Mouse (Mus musculus): ENCODE results near the gene Trim10. TPM values are rescaled to one million over a fixed set of nuclear protein-coding genes. Genes with fewer than 3 reads are reported as not detected.
A peak's percentile ranks its signal among the peaks of the same experiment; 100 is the strongest.
"Not testable (repeated sequence)": the region's sequence is repeated elsewhere in the genome, so short reads cannot be mapped to it uniquely, and the experiment has no call there.

Gene Trim10
- not detected for total RNA-seq (2021)
- long read RNA-seq, experiment 1 = 0 reads
- long read RNA-seq, experiment 2 = 0 reads

DNA sequence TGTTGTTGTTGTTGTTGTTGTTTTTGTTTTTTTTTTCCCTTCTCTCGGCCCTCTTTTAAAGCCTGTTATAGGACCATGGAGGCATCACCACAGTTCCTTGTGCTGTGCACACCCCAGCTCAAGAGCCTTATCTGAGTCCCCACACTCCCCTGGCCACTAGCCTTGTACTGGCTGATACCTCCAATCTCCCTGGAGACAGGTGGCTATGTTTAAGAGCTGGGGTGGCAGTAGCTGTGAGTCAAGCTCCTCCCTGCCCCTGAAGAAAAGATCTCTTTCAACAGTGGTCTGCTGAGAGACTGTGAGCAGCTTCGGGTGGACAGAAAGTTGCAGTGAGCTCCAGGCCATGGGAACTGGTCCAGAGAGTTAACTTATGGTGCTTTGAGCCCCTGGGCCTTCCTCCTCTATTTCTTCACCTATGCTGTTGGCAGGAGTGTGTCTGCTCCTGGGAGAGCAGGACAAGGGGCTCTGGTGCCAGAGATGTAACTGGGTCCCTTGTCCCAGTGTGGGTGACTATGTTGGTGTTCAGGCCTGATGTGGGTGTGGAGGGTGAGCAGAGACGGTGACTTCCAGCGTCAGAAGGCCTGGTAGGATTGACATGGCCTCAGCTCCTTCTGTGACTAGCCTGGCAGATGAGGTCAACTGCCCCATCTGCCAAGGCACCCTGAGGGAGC lies at the start of gene Trim10:
Trim10 (plus strand) TSS at position 291 of the 671 bp plus-strand sequence.
- DNase-seq = no peak
- intact Hi-C loops (cut with DNase I; ENCODE audit: low total_unique reads) = no loop called here

DNA sequence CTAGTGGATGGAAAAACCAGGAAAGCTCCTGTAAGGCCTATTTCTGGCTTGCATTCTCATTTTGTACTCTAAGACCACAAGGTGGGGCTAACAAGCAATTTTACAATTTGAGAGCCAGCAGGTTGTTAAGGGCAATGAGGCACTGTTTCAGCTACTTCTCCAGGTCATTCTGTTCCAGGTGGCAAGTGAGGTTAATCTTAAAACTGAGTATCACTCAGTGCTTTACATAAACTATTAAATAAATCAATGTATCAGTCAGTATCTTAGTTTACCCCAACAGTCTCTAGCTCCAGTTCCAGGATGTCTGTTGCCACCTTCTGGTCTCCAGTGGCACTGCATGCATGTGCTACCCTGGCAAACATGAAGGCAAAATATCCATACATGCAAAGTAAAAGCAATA lies 45.4 kb upstream of the Trim10 start:
- intact Hi-C loops (cut with DNase I; ENCODE audit: low total_unique reads) = no loop called here
- DNase-seq = peak; percentile 33

DNA sequence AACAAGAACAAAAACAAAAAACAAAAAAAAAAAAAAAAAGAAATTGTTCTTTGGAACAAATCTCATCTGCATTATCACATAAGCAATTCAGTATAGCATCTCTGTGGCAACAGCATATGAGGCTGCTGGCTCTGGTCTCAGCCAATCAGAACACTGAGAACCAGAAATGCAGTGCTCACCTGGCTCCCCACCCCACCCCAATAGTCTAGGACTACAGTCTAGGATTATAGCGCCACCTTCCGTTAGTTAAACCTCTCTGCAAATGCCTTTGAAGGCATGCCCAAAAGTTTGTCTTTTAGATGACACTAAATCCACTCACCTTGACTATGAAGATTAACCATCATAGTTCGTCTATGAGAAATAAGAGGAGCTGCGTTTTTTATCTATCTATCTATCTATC lies 43.8 kb upstream of the Trim10 start:
- DNase-seq = no peak
- intact Hi-C loops (cut with DNase I; ENCODE audit: low total_unique reads) = no loop called here

DNA sequence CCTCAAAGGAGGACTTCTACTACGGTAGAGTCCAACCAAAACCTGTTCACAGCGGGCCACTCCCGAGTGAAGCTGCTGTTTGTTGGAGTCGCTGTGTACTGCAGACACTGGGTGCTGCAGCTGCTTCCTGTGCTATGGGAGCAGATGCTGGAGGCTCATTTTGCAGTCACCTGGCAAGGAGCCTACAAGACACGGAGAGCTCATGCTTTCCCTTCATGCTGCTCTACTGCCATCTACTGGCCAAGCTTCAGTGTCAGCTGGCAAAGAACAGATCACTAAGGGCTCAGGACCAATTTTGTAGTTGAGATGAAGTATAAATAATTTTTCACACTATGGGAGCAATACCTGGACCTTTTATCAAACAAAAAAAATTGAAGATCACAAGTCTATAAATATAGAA lies 43.4 kb upstream of the Trim10 start:
- intact Hi-C loops (cut with DNase I; ENCODE audit: low total_unique reads) = not testable (repeated sequence)
- DNase-seq = peak; percentile 89

DNA sequence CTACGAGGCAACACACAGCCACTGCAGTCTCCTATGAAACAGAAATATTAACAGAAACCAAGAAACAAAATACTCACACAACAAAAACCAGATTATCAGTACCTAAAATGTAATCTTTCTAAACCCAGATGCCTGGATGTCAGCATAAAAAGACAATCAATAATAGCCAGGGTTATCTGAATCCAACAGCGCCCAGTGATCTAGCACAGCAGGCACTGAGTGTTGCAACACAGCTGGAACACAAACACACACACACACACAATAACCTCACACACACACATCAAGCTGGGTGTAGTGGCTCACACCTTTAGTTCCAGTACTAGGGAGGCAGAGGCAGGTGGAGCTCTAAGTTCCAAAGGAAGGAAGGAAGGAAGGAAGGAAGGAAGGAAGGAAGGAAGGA lies 40.9 kb upstream of the Trim10 start:
- intact Hi-C loops (cut with DNase I; ENCODE audit: low total_unique reads) = no loop called here
- no peak for DNase-seq

DNA sequence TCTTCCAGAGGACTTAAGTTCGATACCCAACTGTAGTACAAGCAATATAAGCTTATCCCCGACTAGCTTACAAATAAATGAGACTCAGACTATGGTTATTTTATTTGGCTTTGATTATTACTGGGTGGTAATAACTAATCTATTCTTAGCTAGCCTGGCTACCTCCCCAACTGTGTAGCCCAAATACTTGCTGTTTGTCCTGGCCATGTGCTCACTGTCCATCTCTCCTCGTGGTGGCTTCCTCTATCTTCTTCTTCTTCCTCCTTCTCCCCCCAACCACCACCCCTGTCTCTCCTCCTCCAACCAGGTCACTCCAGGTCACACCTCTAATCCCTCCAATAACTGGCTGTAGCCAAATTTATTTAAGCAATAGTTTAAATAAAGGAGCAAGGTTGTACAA lies 38.9 kb upstream of the Trim10 start:
- no peak for DNase-seq

DNA sequence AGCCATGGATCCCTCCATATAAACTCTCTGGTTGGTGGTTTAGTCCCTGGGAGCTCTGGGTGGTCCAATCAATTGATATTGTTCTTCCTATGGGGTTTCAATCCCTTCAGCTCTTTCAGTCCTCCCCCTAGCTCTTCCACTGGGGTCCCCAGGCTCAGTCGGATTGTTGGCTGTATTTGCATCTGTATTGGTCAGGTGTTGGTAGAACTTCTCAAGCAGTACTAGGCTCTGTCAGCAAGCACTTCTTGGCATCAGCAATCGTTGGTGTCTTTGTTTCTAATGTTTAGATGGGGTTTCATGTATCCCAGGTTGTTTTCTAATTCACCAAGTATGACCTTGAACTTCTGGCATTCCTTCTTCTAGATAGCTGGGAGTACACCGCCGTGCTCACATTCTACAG lies 36.7 kb upstream of the Trim10 start:
- no peak for DNase-seq
- intact Hi-C loops (cut with DNase I; ENCODE audit: low total_unique reads) = no loop called here

More for the DNA sequence above, 38.9 kb upstream of the Trim10 start:
- intact Hi-C loops (cut with DNase I; ENCODE audit: low total_unique reads) = no loop called here

DNA sequence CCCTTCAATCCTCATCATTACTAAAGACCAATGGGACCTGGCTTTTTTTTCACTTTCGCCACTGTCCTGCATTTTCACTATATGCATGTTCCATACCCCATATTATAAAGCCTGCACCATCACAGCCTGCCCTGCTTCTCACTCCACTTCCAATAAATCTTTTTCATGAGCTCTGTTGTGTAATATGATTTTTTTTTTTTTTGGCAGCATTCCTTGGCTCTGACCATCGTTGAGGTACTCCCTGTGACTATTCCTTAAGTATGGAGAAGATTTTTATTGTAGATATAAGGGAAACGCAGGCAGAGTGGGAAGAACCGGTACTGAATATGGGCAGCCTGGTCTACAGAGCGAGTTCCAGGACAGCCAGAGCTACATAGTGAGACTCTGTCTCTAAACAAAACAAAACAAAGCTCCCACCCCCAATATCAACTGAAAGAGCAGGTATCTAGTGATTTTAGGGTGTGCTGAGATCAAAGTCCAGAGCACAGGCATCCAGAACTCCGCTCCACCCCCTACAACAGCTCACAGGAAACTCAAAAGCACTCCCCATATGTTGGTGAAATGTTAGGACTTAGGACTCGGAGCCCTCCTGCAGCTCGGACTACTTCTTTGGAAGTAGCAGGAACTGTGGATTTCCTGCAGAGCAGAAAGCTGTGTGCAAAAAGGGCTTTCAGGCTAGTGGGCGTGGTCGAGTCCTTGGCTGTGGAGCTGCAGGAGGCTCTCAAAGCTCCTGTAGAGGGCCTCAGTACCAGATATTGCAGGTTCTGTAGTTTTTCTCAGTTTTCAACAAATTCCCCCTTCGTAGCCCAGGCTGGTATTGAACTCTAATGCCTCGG lies 33.6 kb upstream of the Trim10 start:
- peak; percentile 73 for DNase-seq
- intact Hi-C loops (cut with DNase I; ENCODE audit: low total_unique reads) = no loop called here

DNA sequence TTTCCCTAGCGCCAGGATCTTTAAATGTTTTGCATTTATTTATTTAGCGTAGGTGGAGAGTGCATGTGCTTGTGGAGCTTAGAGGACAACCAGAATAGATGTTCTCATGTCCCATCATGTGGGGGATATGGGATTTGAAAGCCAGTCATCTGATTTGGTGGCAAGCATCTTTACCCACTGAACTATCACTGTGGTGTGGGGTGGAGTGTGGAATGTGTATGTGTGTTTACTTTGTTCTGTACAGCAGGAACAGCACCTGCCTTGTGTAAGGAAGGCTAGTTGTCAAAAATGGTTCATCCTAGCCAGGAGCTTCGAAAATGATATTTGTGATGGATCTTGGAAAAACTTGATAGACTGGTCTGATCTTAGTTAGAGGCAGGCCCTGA lies 33.0 kb upstream of the Trim10 start:
- DNase-seq = no peak
- intact Hi-C loops (cut with DNase I; ENCODE audit: low total_unique reads) = no loop called here

DNA sequence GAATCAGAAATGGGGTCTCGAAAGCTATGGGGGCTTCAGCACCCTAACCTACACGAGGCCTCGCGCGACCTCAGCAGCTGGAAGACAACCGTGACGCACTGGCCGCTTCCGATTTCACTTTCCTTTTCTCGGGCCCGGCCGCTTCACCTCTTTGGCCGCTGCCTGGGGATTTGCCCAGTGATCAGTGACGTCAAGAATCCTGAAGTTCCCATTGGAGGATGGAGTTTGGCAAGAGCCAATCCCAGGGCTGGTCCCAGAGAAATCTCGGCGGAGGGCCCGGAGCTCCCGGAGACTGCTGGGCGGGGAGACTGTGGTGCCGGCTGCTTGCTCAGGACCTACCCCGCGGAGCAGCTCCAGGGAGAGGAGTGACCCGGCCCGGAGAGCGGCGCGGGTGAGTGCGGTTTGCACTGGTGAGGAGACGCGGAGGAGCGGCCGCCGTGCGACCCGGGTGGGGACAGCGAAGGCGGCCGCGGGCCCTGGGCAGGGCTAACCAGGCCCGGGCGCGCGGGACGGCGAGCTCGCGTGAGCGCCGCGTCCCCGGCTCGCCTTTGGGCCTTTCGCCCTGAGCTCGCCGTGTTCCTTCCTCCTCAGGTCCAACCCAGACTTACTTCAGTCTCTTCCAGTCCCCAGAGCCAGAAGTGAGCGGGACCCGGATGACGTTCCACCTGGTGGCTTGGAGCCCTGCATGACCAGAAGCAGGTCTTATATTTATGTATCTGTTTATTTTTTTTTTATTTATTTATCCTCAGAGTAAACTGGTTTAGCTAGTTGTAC lies 32.3 kb upstream of the Trim10 start, which contains the start of gene Trim26:
Trim26 (plus strand) TSS at position 261 of the 774 bp plus-strand sequence.
- intact Hi-C loops (cut with DNase I; ENCODE audit: low total_unique reads) = no loop called here
- peak; percentile 97 for DNase-seq

DNA sequence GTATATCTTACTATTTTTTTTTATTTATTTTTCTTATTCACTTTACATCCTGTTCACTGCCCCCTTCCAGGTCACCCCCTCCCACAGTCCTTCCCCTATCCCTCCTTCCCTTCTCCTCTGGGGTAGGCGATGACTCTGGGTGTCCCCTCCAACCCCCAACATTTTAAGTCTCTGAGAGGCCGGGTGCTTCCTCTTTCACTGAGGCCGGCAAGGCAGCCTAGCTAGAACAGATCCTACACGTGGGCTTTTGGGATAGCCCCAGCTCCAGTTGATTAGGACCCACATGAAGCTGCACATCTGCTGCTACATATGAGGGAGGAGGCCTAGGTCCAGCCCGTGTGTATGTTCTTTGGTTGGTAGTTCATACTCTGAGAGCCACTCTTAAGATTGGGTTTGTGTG lies 30.4 kb upstream of the Trim10 start:
- DNase-seq = no peak
- intact Hi-C loops (cut with DNase I; ENCODE audit: low total_unique reads) = no loop called here

DNA sequence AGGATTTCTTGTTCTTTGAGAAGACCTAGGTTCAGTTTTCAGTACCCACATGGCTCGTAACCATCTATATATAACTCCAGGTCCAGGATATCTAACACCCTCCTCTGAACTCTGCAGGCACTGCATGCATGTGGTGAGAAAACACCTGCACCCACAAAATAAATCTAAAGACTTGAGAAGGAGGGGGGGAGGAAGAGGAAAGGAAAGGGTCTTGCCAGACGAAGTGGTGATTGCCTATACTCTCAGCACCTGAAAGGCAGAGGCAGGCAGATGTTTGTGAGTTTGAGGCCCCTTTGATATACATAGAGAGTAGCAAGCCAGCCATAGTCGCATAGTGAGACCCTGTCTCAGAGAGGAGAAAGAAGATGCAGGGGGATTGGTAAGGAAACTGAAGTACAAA lies 29.4 kb upstream of the Trim10 start:
- no peak for DNase-seq
- intact Hi-C loops (cut with DNase I; ENCODE audit: low total_unique reads) = no loop called here

DNA sequence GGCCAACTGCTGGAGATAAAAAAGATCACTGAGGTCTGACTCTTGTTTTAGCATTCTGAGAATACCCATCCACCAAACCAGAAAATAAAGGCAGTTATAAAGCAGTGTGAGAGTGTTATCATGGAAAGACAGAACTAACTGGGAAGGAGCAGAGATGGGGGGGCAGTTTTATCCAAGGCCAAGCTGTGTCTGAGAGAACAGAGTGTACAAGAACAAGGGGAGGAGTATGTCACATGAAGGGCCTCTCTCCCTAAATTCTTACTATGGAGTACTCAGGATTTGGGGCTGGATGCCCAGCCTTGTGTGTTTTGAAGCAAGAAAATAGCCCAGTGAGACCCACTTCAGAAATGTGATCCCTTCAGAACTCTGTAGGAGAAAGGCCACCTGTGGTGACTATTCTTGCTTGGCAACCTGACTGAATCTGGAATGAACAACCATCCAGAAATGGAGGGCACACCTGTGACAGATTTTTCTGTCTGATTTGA lies 28.4 kb upstream of the Trim10 start:
- no peak for DNase-seq
- intact Hi-C loops (cut with DNase I; ENCODE audit: low total_unique reads) = no loop called here

DNA sequence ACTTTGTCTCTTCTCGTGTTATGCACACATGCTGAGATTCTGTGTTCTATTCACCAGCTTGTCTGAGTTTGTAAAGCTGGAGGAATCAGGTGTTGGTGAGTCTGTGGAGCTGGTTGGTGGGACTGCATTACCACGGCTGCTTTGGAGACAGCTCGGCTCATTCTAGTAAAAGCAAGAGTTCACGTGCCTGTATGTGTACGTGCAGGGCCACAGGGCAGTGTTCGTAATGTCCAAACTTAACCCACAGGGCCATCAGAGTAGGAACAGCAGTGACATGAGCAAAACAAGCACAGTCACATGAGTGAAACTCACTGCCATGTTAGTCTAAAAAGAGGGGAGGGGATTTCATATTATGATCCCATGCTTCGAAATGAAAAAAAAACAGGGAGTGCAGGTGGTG lies 25.7 kb upstream of the Trim10 start:
- DNase-seq = no peak
- intact Hi-C loops (cut with DNase I; ENCODE audit: low total_unique reads) = no loop called here

DNA sequence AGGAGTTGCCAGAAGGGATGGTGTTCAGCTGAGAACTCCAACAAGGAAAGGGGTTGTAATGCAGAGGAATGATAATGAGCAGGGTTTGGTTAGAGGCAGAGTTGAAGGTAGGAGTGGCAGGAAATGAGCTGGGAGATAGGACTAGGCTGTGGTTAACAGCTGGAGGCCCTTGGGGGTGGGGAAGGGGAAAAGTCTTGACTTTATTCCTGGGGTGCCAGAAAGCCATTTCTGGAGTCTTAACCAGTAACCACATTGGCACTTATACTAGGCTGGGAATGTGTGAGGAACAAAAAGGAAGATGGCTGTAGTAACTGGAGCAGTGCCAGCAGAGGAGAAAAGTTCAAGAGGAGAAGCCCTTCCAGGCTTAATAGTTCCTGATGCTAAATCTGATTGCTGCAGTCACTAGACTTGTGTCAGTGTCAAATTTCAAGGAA lies 25.1 kb upstream of the Trim10 start:
- no peak for DNase-seq
- intact Hi-C loops (cut with DNase I; ENCODE audit: low total_unique reads) = no loop called here

DNA sequence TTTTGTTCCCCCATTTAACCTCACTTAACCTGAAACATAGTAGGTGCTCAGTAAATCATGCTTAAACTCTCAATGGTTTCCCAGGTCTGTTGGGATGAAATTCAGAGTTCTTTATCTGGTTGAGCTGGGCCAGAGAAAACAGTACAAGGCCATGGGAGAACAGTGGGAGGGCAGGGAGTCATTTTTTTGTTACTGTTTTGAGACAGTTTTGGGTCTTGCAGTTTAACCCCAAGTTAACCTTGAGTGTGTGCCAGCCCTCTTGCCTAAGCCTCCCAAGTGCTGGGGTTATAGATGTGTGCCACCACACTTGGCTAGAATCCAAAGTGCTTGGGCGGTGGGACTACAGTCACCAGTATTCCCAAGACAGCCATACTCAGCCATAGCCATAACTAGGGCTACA lies 24.6 kb upstream of the Trim10 start:
- DNase-seq = no peak
- intact Hi-C loops (cut with DNase I; ENCODE audit: low total_unique reads) = no loop called here

DNA sequence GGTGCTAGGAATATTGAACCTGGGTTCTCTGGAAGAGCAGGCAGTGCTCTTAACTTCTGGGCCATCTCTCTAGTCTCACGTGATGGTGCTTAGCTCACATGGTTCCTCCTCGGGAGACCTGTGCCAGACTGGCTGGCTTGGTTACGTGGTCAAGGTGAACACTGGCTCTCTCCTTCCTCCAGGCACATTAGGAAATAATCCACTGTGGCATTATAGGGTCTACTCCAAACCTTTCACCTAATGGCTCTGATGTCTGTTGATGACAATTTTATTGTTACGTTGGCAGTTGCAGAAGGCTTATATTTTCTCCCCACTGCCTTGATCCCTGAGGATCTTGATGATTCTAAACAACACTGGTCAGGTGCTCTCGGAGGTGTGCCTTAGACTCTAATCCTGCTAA lies 20.5 kb upstream of the Trim10 start:
- intact Hi-C loops (cut with DNase I; ENCODE audit: low total_unique reads) = no loop called here
- no peak for DNase-seq

DNA sequence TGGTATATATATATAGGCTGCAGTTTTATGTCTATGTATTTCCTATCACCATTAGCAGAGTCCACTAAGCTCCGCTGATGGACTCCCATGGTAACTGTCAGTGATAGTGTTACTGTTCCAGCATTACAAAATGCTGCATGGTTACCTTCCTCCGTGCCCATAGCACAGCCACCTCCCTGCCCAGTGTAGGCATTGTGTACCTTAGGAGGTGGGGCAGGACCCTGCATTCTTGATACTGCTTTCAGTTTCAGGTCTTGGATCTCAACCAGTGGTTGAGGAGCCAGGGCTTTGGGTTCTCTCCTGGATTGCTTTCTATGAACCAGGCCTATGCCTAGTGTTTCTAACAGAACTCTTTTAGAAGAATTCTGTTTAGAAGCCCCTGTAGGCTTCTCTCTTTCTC lies 19.4 kb upstream of the Trim10 start:
- no peak for DNase-seq
- intact Hi-C loops (cut with DNase I; ENCODE audit: low total_unique reads) = no loop called here

DNA sequence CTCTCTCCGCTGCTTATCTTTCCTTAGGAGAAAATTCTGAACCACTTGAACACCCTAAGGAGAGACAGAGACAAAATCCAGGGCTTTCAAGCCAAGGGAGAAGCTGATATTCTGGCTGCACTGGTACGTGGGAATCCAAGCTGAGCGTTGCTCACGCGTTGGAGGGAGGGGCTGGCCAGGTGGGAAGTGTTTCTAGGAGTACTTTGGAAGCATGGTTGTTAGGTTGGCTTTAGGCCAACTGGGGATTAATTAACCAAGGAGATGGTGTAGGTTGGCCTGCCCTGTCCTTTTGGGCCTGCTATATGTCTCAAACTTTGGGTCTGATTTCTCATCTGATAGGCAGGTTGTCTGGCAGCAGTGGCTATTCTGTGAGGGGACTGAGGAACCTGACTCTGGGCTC lies 18.2 kb upstream of the Trim10 start:
- intact Hi-C loops (cut with DNase I; ENCODE audit: low total_unique reads) = no loop called here
- no peak for DNase-seq

DNA sequence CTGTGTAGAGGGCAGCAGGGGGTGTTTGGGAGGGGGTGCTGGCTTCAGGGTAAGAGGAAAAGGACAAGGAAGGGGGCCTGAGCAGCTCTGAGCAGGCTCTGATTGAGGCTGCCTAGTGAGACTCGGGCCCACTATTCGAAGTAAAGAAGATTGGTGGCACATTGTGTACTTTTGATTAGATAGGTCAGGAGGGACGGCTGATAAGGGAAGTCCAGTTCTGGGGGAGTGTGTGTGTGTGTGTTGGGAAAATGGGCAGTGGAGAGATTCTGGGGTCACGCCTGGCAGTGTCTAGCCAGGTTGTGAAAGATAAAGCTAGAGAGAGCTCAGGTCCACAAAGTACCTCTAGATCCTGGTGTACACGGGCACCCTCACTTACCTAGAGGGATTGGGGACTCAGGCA lies 17.7 kb upstream of the Trim10 start:
- DNase-seq = no peak
- intact Hi-C loops (cut with DNase I; ENCODE audit: low total_unique reads) = no loop called here

Data from gastrocnemius, postnatal 14 days (tissue).